In the genomic region with DNA sequence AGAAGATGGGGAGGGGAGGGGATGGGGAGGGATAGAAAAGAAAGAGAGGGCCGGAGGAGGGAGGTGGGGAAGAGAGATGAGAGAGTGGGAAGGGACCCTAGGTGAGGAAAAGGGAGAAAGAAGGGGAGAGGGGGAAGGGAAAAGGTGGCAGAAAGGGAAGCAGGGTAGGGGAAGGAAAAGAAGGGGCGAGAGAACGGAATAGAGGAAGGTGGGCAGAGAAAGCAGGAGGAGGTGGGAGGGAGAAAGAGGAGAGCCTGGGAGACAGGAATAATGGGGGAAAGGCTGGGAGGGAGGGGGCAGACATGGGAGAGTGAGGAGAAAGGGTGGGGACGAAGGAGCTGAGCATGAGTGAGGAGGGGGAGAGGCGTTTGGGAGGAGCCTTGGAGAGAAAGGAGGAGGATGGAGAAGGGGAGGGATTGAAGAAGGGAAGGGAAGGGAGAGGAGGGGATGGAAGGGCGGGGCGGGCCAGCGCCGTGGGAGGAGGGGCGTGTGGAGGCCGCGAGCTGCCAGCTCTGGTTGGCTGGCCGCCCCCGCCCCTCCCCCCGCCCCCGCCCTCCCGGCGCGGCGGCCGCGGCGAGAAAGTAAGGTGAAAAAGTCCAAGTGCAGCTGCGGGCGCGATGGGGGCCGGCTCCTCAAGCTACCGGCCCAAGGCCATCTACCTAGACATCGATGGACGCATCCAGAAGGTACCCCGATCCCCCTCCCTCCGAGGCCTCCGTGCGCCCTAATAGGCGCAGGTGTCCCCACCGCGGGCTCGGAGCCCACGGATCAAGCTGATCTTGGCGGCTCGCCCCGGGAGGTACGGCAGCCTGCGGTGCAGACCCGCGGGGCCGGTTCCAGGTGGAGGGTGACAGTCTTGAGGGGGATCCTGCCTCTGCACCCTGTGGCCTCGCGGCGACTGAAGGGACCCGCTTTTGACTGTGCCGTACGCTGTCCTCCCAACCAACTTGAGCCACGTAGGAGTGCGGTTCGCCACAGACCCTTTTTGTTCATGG, we compare ENCODE assay signal across 8 mouse cellular contexts. TPM values are rescaled to one million over a fixed set of nuclear protein-coding genes. Genes with fewer than 3 reads are reported as not detected.
DNase-seq lines count a peak whose midpoint lies in the region; ATAC-seq lines count a peak whose summit lies in the region.

A gene (plus strand): TSS at position 540 of the 995 bp plus-strand sequence.

- peaks cover 31% of the 10 kb centered on the region for H3K4me1 ChIP-seq in embryonic facial prominence, embryonic 14.5 days (ENCODE audit: control insufficient read depth, insufficient read depth, low read length)
- H3K4me1 ChIP-seq in heart, embryonic 10.5 days = peaks cover 53% of the 10 kb centered on the region
- peaks cover 57% of the 10 kb centered on the region for H3K4me1 ChIP-seq in limb, embryonic 13.5 days
- peaks cover 45% of the 10 kb centered on the region for H3K4me1 ChIP-seq in midbrain, embryonic 16.5 days (ENCODE audit: control insufficient read depth, insufficient read depth, low read length)
- H3K4me1 ChIP-seq in stomach, embryonic 16.5 days (ENCODE audit: control insufficient read depth, insufficient read depth, low read length) = peaks cover 33% of the 10 kb centered on the region

- peak within 1 kb of the TSS; percentile 68 for H3K27ac ChIP-seq in embryonic facial prominence, embryonic 14.5 days (replicated peaks; ENCODE audit: low read depth, low read length)
- H3K27ac ChIP-seq in heart, embryonic 10.5 days = peak within 1 kb of the TSS; percentile 85
- peak within 1 kb of the TSS; percentile 75 for H3K27ac ChIP-seq in limb, embryonic 13.5 days
- peak within 1 kb of the TSS; percentile 79 for H3K27ac ChIP-seq in midbrain, embryonic 16.5 days (ENCODE audit: low read length)
- peak within 1 kb of the TSS; percentile 81 for H3K27ac ChIP-seq in stomach, embryonic 16.5 days (ENCODE audit: low read length)

- peak within 1 kb of the TSS; percentile 76 for H3K9ac ChIP-seq in embryonic facial prominence, embryonic 14.5 days (ENCODE audit: low read depth, low read length)
- peak within 1 kb of the TSS; percentile 86 for H3K9ac ChIP-seq in limb, embryonic 13.5 days
- peak within 1 kb of the TSS; percentile 84 for H3K9ac ChIP-seq in midbrain, embryonic 16.5 days (ENCODE audit: low read depth, low read length)
- peak within 1 kb of the TSS; percentile 85 for H3K9ac ChIP-seq in stomach, embryonic 16.5 days (ENCODE audit: low read length)

- no peaks in the 10 kb centered on the region for H3K36me3 ChIP-seq in embryonic facial prominence, embryonic 14.5 days (ENCODE audit: control insufficient read depth, insufficient read depth, low read length)
- H3K36me3 ChIP-seq in heart, embryonic 10.5 days = no peaks in the 10 kb centered on the region
- H3K36me3 ChIP-seq in limb, embryonic 13.5 days = no peaks in the 10 kb centered on the region
- H3K36me3 ChIP-seq in midbrain, embryonic 16.5 days (ENCODE audit: control insufficient read depth, insufficient read depth, low read length) = no peaks in the 10 kb centered on the region
- H3K36me3 ChIP-seq in stomach, embryonic 16.5 days (ENCODE audit: control insufficient read depth, insufficient read depth, low read length) = no peaks in the 10 kb centered on the region

- H3K27me3 ChIP-seq in embryonic facial prominence, embryonic 14.5 days (replicated peaks; ENCODE audit: control insufficient read depth, insufficient read depth, low read length) = no peaks in the 10 kb centered on the region
- peaks cover 23% of the 10 kb centered on the region for H3K27me3 ChIP-seq in heart, embryonic 10.5 days (ENCODE audit: insufficient read depth, poor library complexity, severe bottlenecking)
- H3K27me3 ChIP-seq in limb, embryonic 13.5 days = 0 out of 2 replicates have a peak, but pooled peaks cover 7% of the 10 kb centered on the region
- H3K27me3 ChIP-seq in midbrain, embryonic 16.5 days (ENCODE audit: control insufficient read depth, insufficient read depth, low read depth, low read length) = no peaks in the 10 kb centered on the region
- H3K27me3 ChIP-seq in stomach, embryonic 16.5 days (ENCODE audit: control insufficient read depth, insufficient read depth, low read length) = no peaks in the 10 kb centered on the region

- H3K4me3 ChIP-seq in embryonic facial prominence, embryonic 14.5 days (ENCODE audit: low read depth, low read length) = peak within 1 kb of the TSS; percentile 82
- peak within 1 kb of the TSS; percentile 75 for H3K4me3 ChIP-seq in heart, embryonic 10.5 days
- H3K4me3 ChIP-seq in limb, embryonic 13.5 days = peak within 1 kb of the TSS; percentile 77
- peak within 1 kb of the TSS; percentile 83 for H3K4me3 ChIP-seq in midbrain, embryonic 16.5 days (ENCODE audit: low read depth, low read length)
- peak within 1 kb of the TSS; percentile 78 for H3K4me3 ChIP-seq in stomach, embryonic 16.5 days (replicated peaks; ENCODE audit: low read length)

- DNase-seq in cerebellum, adult 11 months = peak; percentile 57
- DNase-seq in embryonic facial prominence, embryonic 14.5 days (ENCODE audit: low spot score) = peak; percentile 94
- DNase-seq in heart, embryonic 10.5 days (ENCODE audit: low spot score) = peak; percentile 87
- DNase-seq in kidney, adult 9 months = peak; percentile 77

- no peak for ATAC-seq in cerebellum, adult (ENCODE audit: insufficient number of reproducible peaks, low FRiP score, low TSS enrichment)
- ATAC-seq in embryonic facial prominence, embryonic 14.5 days (ENCODE audit: low read depth) = peak; percentile 88
- ATAC-seq in limb, embryonic 13.5 days (ENCODE audit: low FRiP score, low read depth) = peak; percentile 83
- ATAC-seq in midbrain, embryonic 16.5 days = peak; percentile 87
- ATAC-seq in stomach, embryonic 16.5 days (ENCODE audit: insufficient read depth, low FRiP score) = peak; percentile 85

- peak within 1 kb of the TSS; percentile 88 for H3K4me2 ChIP-seq in embryonic facial prominence, embryonic 14.5 days (ENCODE audit: low read depth, low read length)
- H3K4me2 ChIP-seq in limb, embryonic 13.5 days (replicated peaks) = peak within 1 kb of the TSS; percentile 78
- H3K4me2 ChIP-seq in midbrain, embryonic 16.5 days (ENCODE audit: low read length) = peak within 1 kb of the TSS; percentile 87
- peak within 1 kb of the TSS; percentile 90 for H3K4me2 ChIP-seq in stomach, embryonic 16.5 days (ENCODE audit: low read depth, low read length)

- no peaks in the 10 kb centered on the region for H3K9me3 ChIP-seq in embryonic facial prominence, embryonic 14.5 days (ENCODE audit: control insufficient read depth, low read length)
- H3K9me3 ChIP-seq in heart, embryonic 10.5 days = no peaks in the 10 kb centered on the region
- no peaks in the 10 kb centered on the region for H3K9me3 ChIP-seq in limb, embryonic 13.5 days
- H3K9me3 ChIP-seq in midbrain, embryonic 16.5 days (replicated peaks; ENCODE audit: control insufficient read depth, low read length, poor library complexity, severe bottlenecking) = no peaks in the 10 kb centered on the region
- H3K9me3 ChIP-seq in stomach, embryonic 16.5 days (replicated peaks; ENCODE audit: control insufficient read depth, low read length) = no peaks in the 10 kb centered on the region

- 3% methylated on average over 12 of the region's 56 CpGs for WGBS in embryonic facial prominence, embryonic 14.5 days
- 1% methylated on average over 37 of the region's 56 CpGs for WGBS in heart, embryonic 10.5 days
- WGBS in limb, embryonic 13.5 days = under 1% methylated on average over 40 of the region's 56 CpGs
- WGBS in midbrain, embryonic 16.5 days = under 1% methylated on average over 45 of the region's 56 CpGs
- 1% methylated on average over 41 of the region's 56 CpGs for WGBS in stomach, embryonic 16.5 days

RNA-seq across cellular contexts. Expression of the gene that starts here (rescaled TPM):
- polyA plus RNA-seq in embryonic facial prominence, embryonic 14.5 days (2014; fragmentation: Nextera tagmentation; extraction: Ambion mirVana) = 14.5 and 18.7 TPM in 2 replicates
- polyA plus RNA-seq in heart, embryonic 10.5 days (2016; fragmentation: Nextera tagmentation; extraction: Ambion mirVana) = 5.9 and 14.4 TPM in 2 replicates
- polyA plus RNA-seq in limb, embryonic 13.5 days (2015; fragmentation: Nextera tagmentation; extraction: Ambion mirVana) = 32.2 and 32.5 TPM in 2 replicates
- 33.1 and 41.0 TPM in 2 replicates for polyA plus RNA-seq in midbrain, embryonic 16.5 days (2015; fragmentation: Nextera tagmentation; extraction: Ambion mirVana)
- 28.0 and 31.1 TPM in 2 replicates for polyA plus RNA-seq in stomach, embryonic 16.5 days (2015; fragmentation: Nextera tagmentation; extraction: Ambion mirVana)
